Mouse (Mus musculus) gastrocnemius, postnatal 4 days (tissue): ENCODE measurements around the gene Tsnaxip1. TPM values are rescaled to one million over a fixed set of nuclear protein-coding genes. Genes with fewer than 3 reads are reported as not detected.

Source experiments
- DNase-seq, 2 experiments: peaks; one replicate each; pipeline ENCODE4 v3.0.0; 2021 to 2022; ENCODE audit warnings: low spot score in 2 of 2, mixed read lengths in 2 of 2
- total RNA-seq, 2 experiments: library from RNA; stranded (reverse); gene quantifications; 2 replicates each; pipeline ENCODE4 v1.2.3; 2021

The Tsnaxip1 gene
- total RNA-seq, 2 experiments from 2014 or later = 0.74 to 0.75 TPM

DNA sequence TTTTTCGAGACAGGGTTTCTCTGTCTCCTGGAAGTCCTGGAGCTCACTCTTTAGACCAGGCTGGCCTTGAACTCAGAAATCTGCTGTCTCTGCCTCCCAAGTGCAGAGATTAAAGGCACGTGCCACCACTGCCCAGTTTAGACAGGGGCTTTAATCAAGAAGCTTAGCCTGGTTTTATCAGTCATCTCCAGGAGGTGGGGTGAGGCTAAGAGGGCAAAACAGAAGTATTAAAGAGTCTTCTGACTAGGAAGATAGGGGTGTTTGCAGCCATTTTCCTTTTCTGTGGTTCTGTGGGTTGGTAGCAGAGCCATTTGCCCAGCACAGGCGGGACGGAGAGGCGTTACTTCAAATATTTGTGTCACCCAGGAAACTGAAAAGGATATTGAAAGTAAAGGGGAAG lies 31.8 kb downstream of the Tsnaxip1 start:
- no peak for DNase-seq

DNA sequence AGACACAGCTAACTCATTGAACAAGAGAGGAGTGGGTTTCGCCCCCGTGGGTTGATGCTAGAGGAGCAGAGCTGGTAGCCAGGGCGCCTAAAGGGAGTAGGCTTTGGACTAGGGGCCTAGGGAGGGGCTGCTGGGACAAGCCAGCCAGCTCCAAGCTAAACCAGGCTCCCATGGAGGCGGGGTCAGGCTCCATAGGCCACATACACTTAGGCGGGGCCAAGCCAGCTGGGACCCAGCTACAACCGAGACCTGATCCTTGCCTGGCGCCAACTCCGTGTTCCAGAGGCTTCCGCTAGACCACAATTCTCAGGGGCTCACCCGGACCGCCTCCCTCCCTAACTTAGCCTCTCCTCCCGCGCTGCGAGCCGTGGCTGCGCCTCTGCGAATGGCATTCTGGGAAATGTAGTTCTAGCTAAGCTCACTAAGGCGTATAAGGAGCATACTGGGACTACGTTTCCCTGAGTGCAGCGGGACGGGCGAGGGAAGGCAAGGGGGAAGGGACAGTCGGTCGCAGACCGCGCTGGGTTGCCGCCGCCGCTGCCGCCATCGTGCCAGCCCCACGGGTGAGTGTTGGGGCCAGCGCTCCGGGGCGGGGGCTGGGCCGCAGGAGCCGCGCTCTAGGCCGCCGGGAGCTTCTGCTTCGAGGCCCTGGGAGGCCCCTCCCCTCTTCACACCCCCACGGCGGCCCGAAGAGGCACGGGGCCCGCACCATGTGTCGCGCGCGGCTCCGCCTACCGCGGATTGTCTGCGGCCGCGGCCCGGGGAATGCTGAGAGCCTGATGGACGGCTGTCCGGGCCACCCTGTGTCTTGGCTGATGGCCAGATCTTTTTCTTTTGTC lies 32.8 kb downstream of the Tsnaxip1 start, which contains the start of gene Nutf2:
Gene Nutf2, plus strand, starts transcription at position 438 of the 839 bp plus-strand sequence.
- DNase-seq = peak; percentile 79 to 93

GRCm38 (mm10) chr8:105861951-105862350 lies 34.4 kb downstream of the Tsnaxip1 start:
- DNase-seq = no peak

DNA sequence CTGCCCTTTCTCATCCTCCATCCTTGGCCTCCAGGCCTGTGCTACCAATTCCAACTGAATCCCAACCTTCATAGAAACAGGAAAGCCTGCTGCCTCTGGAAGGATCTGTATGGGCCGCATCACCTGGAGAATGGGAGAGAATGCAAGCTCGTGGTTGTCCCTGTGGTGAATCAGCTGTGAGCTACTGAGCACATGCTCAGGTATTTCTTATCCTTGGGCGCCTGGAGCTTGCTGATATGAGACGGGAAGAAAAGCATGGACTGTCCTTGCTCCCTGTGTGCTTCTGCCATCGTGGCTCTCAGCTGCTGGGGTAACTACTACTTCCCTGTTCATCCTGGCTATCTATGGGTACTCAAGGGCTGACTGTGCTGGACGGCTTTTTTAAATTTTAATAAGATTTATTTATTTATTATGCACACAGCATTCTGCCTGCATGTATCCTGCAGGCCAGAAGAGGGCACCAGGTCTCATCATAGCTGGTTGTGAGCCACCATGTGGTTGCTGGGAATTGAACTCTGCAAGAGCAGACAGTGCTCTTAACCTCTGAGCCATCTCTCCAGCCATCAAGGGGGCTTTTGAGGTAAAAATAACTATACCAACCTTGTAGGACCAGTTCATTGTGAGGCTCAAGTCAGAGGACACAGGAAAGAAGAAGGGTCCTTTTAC lies 39.0 kb downstream of the Tsnaxip1 start:
- no peak for DNase-seq

DNA sequence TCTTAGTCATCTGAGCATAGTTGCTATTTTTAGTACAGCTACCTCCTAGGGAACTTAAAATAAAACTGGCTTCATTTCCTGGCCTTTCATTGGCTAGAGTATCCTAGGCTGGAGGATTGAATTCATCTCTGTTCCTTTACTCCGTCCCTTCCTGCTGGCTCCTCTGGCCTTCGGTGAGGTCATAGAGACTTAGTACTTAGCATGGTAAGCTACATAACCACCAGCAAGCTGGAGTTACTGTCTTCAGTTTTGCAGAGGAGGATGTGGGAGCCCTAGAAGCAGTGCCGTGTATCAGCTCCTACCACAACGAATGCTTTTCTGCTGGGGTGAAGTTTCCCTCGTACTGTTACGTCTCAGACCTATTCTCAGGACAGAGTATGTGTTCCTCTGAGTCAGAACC lies 46.8 kb downstream of the Tsnaxip1 start:
- no peak for DNase-seq

DNA sequence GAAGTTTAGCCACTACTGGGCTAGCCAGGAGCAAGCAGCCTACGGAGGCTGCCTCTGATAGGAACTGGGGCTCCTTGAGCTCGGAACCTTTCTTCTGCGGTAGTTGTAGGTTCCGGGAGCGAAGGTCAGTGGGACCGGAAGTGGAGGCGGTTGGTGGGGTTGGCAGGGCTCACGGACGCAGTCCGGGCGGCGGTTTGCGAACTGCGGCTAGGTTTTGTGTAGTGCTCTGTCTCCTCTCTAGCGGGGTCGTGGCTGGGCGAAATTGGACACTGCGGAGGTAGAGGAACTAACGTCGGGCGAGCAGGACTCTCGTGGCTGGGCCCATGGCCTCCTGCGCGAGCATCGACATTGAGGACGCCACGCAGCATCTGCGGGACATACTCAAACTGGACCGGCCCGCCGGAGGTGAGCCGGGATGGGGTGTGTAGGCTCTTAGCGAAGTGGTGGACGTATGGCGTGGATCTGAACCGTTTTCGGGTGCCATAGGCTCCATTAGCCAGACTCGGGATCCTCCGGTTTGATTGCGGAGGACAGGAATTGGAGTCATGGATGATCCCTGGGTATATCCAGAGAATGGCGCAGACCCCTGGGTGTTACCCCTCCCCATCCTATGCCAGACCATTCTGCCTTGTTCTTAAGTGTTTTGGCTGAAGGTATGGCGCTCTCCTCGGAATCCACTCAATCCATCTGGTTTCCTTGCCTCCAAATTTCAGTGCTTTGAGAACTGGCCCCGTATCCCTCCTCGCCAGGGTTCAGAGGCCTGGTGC lies 53.4 kb downstream of the Tsnaxip1 start, which contains the start of gene Edc4:
Gene Edc4, plus strand, starts transcription at position 128 of the 767 bp plus-strand sequence.
- peak; percentile 67 to 85 for DNase-seq

- no peak for DNase-seq
Measured at GRCm38 (mm10) chr8:105889756-105890465, 62.4 kb downstream of the Tsnaxip1 start.

GRCm38 (mm10) chr8:105890870-105891269 lies 63.3 kb downstream of the Tsnaxip1 start:
- peak in 1 of 2 experiments; percentile 50 for DNase-seq

DNA sequence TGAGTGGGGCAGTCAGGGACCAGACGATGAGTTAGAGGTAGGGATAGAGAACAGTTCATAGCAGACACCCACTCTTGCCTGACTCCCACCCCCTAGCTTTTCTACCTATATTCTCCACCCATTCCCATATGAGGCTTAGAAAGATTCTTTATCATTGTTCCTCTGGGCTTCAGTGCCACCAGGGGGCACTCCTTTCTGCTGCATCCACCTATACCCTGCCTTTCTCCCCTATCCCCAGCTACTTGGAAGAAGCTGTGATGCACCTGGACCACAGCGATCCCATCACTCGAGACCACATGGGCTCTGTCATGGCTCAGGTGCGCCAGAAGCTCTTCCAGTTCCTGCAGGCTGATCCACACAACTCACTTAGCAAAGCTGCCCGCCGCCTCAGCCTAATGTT lies 64.9 kb downstream of the Tsnaxip1 start:
- DNase-seq = no peak

DNA sequence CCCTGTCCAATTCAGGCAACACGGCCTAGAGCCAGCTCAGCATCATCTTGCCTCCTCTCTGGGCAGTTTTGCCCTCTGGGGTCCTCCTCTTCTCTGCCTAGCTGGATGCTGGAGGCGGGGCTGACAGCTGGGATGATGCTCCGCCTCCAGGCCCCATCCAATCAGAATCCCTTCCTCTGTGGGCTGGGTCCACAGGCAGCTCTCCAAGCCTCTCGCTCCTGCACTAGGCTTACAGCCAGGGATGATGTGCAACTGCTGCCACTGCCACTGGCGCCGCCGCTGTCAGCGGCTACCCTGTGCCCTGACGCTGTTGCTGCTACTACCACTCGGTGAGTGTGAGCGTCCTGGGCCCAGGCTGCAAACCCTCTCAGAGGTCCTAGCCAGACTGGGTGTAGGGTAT lies 65.8 kb downstream of the Tsnaxip1 start, which contains the start of gene Nrn1l:
Gene Nrn1l, plus strand, starts transcription at position 229 of the 400 bp plus-strand sequence.
- DNase-seq = peak; percentile 59 to 79

Other genes starting within 250 kb of the Tsnaxip1 start
- gene Ripor1, start 222.5 kb upstream of the Tsnaxip1 start, total RNA-seq = 10 to 100 TPM; 31.9 to 32.4 TPM
- 10 to 100 TPM; 57.4 to 58.4 TPM for gene Ctcf, start 191.2 kb upstream of the Tsnaxip1 start, total RNA-seq
- under 1 TPM in 1 of 2 experiments, not detected in 1; 0.59 TPM for gene Agrp, start 190.3 kb upstream of the Tsnaxip1 start, total RNA-seq
- gene Carmil2, start 141.5 kb upstream of the Tsnaxip1 start, total RNA-seq = under 1 TPM; 0.26 to 0.74 TPM
- gene Acd, start 126.6 kb upstream of the Tsnaxip1 start, total RNA-seq = 10 to 100 TPM; 23.1 to 24.0 TPM
- 1 to 10 TPM; 7.4 to 7.5 TPM for gene Pard6a, start 126.6 kb upstream of the Tsnaxip1 start, total RNA-seq
- gene 4933405L10Rik, start 120.1 kb upstream of the Tsnaxip1 start, total RNA-seq = not detected
- 1 to 10 TPM; 4.4 to 5.1 TPM for gene Enkd1, start 119.5 kb upstream of the Tsnaxip1 start, total RNA-seq
- 1 to 10 TPM; 5.2 to 6.0 TPM for gene Gfod2, start 69.1 kb upstream of the Tsnaxip1 start, total RNA-seq
- gene Ranbp10, start 381 bp upstream of the Tsnaxip1 start, total RNA-seq = 10 to 100 TPM; 28.6 to 32.3 TPM
- 10 to 100 TPM; 11.5 to 12.9 TPM for gene Cenpt, start 25.5 kb downstream of the Tsnaxip1 start, total RNA-seq
- 10 to 100 TPM; 37.5 to 39.2 TPM for gene Thap11, start 27.4 kb downstream of the Tsnaxip1 start, total RNA-seq
- gene Nutf2, start 32.8 kb downstream of the Tsnaxip1 start, total RNA-seq = 10 to 100 TPM; 78.1 to 89.5 TPM
- 10 to 100 TPM; 38.8 to 44.5 TPM for gene Edc4, start 53.1 kb downstream of the Tsnaxip1 start, total RNA-seq
- gene Nrn1l, start 65.8 kb downstream of the Tsnaxip1 start, total RNA-seq = 1 to 10 TPM in 1 of 2 experiments, under 1 TPM in 1; 0.49 to 1.4 TPM
- gene Pskh1, start 72.7 kb downstream of the Tsnaxip1 start, total RNA-seq = 10 to 100 TPM; 24.7 to 25.0 TPM
- under 1 TPM in 1 of 2 experiments, not detected in 1; 0.44 TPM for gene Ctrl, start 106.1 kb downstream of the Tsnaxip1 start, total RNA-seq
- gene Psmb10, start 110.7 kb downstream of the Tsnaxip1 start, total RNA-seq = 10 to 100 TPM; 26.8 to 29.8 TPM
- 1 to 10 TPM; 1.5 to 1.7 TPM for gene Lcat, start 115.7 kb downstream of the Tsnaxip1 start, total RNA-seq
- gene Slc12a4, start 138.4 kb downstream of the Tsnaxip1 start, total RNA-seq = 10 to 100 TPM; 30.7 to 40.6 TPM
- gene Dpep3, start 151.7 kb downstream of the Tsnaxip1 start, total RNA-seq = not detected
- 10 to 100 TPM; 12.4 to 13.2 TPM for gene Dus2, start 163.6 kb downstream of the Tsnaxip1 start, total RNA-seq
- gene Dpep2nb, start 178.2 kb downstream of the Tsnaxip1 start, total RNA-seq = not detected
- 10 to 100 TPM; 10.8 to 11.7 TPM for gene Ddx28, start 184.2 kb downstream of the Tsnaxip1 start, total RNA-seq
- gene Nfatc3, start 231.1 kb downstream of the Tsnaxip1 start, total RNA-seq = 10 to 100 TPM; 37.1 to 40.6 TPM